Mouse (Mus musculus): ENCODE measurements around the gene Snx4.

DNA sequence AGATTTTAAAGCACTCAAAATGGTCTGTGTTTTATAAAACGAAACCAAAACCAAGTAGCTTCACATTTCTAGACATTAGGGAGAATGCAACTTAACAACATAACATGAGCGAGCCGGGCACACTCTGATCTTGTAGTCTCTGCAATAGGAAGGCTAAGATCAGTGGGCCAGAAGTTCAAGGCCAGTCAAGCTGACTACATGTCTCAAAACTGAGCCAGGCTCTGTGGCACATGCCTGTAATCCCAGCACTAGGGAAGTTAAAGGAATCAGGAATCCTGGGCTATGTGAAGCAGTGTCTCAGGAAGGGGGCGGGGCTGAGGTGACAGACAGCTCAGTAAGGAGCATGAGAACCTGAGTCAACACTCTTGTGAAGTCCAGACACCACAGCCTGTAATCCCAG is 93.6 kb downstream of the Snx4 start:
- no peak for TF ChIP-seq CTCF (IDR thresholded peaks at IDR 0.05; ENCODE audit: borderline replicate concordance, control insufficient read depth, extremely low read depth, insufficient read depth, low read length, poor library complexity)
- no peak for TF ChIP-seq POLR2A (IDR thresholded peaks at IDR 0.05; ENCODE audit: control insufficient read depth, extremely low read depth, insufficient read depth, low read length, poor library complexity)

All from thymus, adult 2 months (tissue).